Comparison of ENCODE assay signal across 26 mouse cellular contexts in genomic region chr3:147117609-147118008, GRCm38 (mm10).
"Had no signal": no experiment of that assay in that cellular context is flagged by ENCODE, and none has a peak within 500 bp of the region (broad histone marks: within the 10 kb centered on the region; RNA-seq: fewer than 3 reads in every experiment).

No protein-coding gene starts in this region.

- H3K4me1 ChIP-seq: heart, embryonic 10.5 days; heart, embryonic 12.5 days; hindbrain, embryonic 10.5 days; hindbrain, embryonic 12.5 days; kidney, embryonic 15.5 days; limb, embryonic 15.5 days; liver, embryonic 12.5 days had no signal

- ATAC-seq: hindbrain, embryonic 16.5 days; intestine, embryonic 16.5 days; liver, embryonic 12.5 days had no signal

- H3K36me3 ChIP-seq: heart, embryonic 10.5 days; heart, embryonic 12.5 days; hindbrain, embryonic 10.5 days; hindbrain, embryonic 12.5 days; kidney, embryonic 15.5 days; limb, embryonic 13.5 days; limb, embryonic 15.5 days; liver, embryonic 12.5 days had no signal

- H3K27ac ChIP-seq: gastrocnemius, adult 2 months; heart, embryonic 10.5 days; hindbrain, embryonic 10.5 days; hindbrain, embryonic 12.5 days; hindbrain, embryonic 14.5 days; kidney, embryonic 15.5 days; kidney, postnatal 0 days; limb, embryonic 13.5 days; limb, embryonic 15.5 days; liver, embryonic 12.5 days; liver, embryonic 14.5 days had no signal

- H3K4me3 ChIP-seq: gastrocnemius, adult 2 months; heart, embryonic 10.5 days; heart, embryonic 12.5 days; hindbrain, embryonic 10.5 days; hindbrain, embryonic 12.5 days; kidney, embryonic 15.5 days; limb, embryonic 13.5 days; limb, embryonic 15.5 days; liver, embryonic 12.5 days had no signal

- DNase-seq: gastrocnemius, adult 2 months; gastrocnemius, postnatal 10 days; gastrocnemius, postnatal 25 days; heart, adult 18-20 months; heart, postnatal 10 days; heart, postnatal 4 days; kidney, adult 11 months; kidney, adult 8-10 months; kidney, postnatal 14 days; kidney, postnatal 36 days; layer of hippocampus, adult 9-11 months; layer of hippocampus, postnatal 36 days; left cerebral cortex, postnatal 4 days had no signal

- H3K9me3 ChIP-seq: heart, embryonic 10.5 days; heart, embryonic 12.5 days; hindbrain, embryonic 10.5 days; hindbrain, embryonic 12.5 days; kidney, embryonic 15.5 days; limb, embryonic 13.5 days; limb, embryonic 15.5 days; liver, embryonic 12.5 days had no signal

- H3K27me3 ChIP-seq: heart, embryonic 12.5 days; hindbrain, embryonic 12.5 days; kidney, embryonic 15.5 days; limb, embryonic 13.5 days; limb, embryonic 15.5 days; liver, embryonic 12.5 days had no signal

- H3K4me2 ChIP-seq: heart, embryonic 12.5 days; hindbrain, embryonic 12.5 days; hindbrain, embryonic 14.5 days; kidney, embryonic 15.5 days; limb, embryonic 13.5 days; limb, embryonic 15.5 days; liver, embryonic 12.5 days had no signal

- H3K9ac ChIP-seq: heart, embryonic 12.5 days; hindbrain, embryonic 12.5 days; hindbrain, embryonic 14.5 days; kidney, embryonic 15.5 days; limb, embryonic 13.5 days; limb, embryonic 15.5 days; liver, embryonic 12.5 days; liver, embryonic 14.5 days had no signal
